Mouse (Mus musculus) CH12.LX (cell line): ENCODE data around the gene Dusp23. TPM values are rescaled to one million over a fixed set of nuclear protein-coding genes. Genes with fewer than 3 reads are reported as not detected.

Experiments used
- DNase-seq: peaks from one replicate; pipeline ENCODE4 v3.0.0-alpha.2; 2013; ENCODE audit errors: extremely low read depth
- H3K27ac ChIP-seq: 2 replicates; pipeline ENCODE4 v1.5.1; 2012; ENCODE audit warnings: low read depth, mild to moderate bottlenecking, control low read depth, moderate library complexity; ENCODE audit not compliant: insufficient read depth
- H3K27me3 ChIP-seq: replicated peaks from 2 replicates; pipeline ENCODE3; 2012; ENCODE audit warnings: inconsistent platforms
- H3K36me3 ChIP-seq, 2 experiments: replicated peaks in 1 of 2; 2 replicates each; pipeline versions ENCODE3 to v1.6.1; 2012; ENCODE audit warnings: inconsistent platforms in 1 of 2, low read length in 1 of 2, mild to moderate bottlenecking in 1 of 2, mixed read lengths in 1 of 2, moderate library complexity in 1 of 2; ENCODE audit not compliant: control insufficient read depth in 1 of 2, insufficient read depth in 1 of 2
- H3K4me1 ChIP-seq, 2 experiments: 2 replicates each; pipeline ENCODE4 v1.6.1; 2012; ENCODE audit warnings: inconsistent platforms in 1 of 2, moderate library complexity in 1 of 2; ENCODE audit not compliant: insufficient read depth in 2 of 2, control insufficient read depth in 1 of 2
- H3K4me2 ChIP-seq: 2 replicates; pipeline ENCODE4 v1.6.1; 2012; ENCODE audit warnings: low read depth, mild to moderate bottlenecking, control low read depth; ENCODE audit not compliant: poor library complexity, insufficient read depth, severe bottlenecking
- H3K4me3 ChIP-seq, 3 experiments: fragments of 150-350 bp in 1 of 3; sonication (generic) in 1 of 3; replicated peaks in 1 of 3; 2 replicates each; pipeline versions ENCODE3 to v1.5.1; 2011 to 2012; ENCODE audit warnings: low read depth in 2 of 3, low read length in 2 of 3, mild to moderate bottlenecking in 2 of 3, moderate library complexity in 2 of 3, control low read depth in 1 of 3, improper control_type of control experiment in 1 of 3, inconsistent platforms in 1 of 3, mixed read lengths in 1 of 3; ENCODE audit not compliant: poor library complexity in 1 of 3
- H3K79me2 ChIP-seq: replicated peaks from 2 replicates; pipeline ENCODE4 v1.6.1; 2012; ENCODE audit warnings: mild to moderate bottlenecking, moderate library complexity; ENCODE audit not compliant: control insufficient read depth, poor library complexity, insufficient read depth, severe bottlenecking; ENCODE audit errors: extremely low read depth
- H3K9ac ChIP-seq: 2 replicates; pipeline ENCODE4 v1.6.1; 2012; ENCODE audit warnings: low read depth, mild to moderate bottlenecking, control low read depth, moderate library complexity; ENCODE audit not compliant: insufficient read depth
- H3K9me3 ChIP-seq: replicated peaks from 2 replicates; pipeline ENCODE3; 2012; ENCODE audit warnings: low read length, inconsistent platforms, mixed read lengths
- CHD1 ChIP-seq: IDR thresholded peaks from 2 replicates; pipeline ENCODE4 v1.6.1; 2012; ENCODE audit warnings: low read depth, low read length, improper control_type of control experiment, inconsistent platforms
- CTCF ChIP-seq, 2 experiments: IDR thresholded peaks in 1 of 2; conservative IDR thresholded peaks in 1 of 2; 2 replicates each; pipeline ENCODE4 v1.5.1; 2011 to 2012; ENCODE audit warnings: low read depth in 2 of 2, low read length in 2 of 2, improper control_type of control experiment in 1 of 2, inconsistent platforms in 1 of 2, mild to moderate bottlenecking in 1 of 2, moderate library complexity in 1 of 2
- E2F4 ChIP-seq: IDR thresholded peaks from 2 replicates; pipeline ENCODE4 v1.6.1; 2011; ENCODE audit warnings: low read depth, low read length, improper control_type of control experiment; ENCODE audit not compliant: insufficient replicate concordance
- JUND ChIP-seq: conservative IDR thresholded peaks from 2 replicates; pipeline ENCODE4 v1.6.1; 2011; ENCODE audit warnings: low read depth, low read length, improper control_type of control experiment
- MEF2A ChIP-seq: IDR thresholded peaks from 2 replicates; pipeline ENCODE4 v1.6.1; 2014; ENCODE audit warnings: low read depth, mild to moderate bottlenecking, inconsistent platforms, low read length, improper control_type of control experiment, borderline replicate concordance
- NRF1 ChIP-seq: IDR thresholded peaks from 2 replicates; pipeline ENCODE4 v1.6.1; 2014; ENCODE audit warnings: low read depth, mild to moderate bottlenecking, inconsistent platforms, low read length, improper control_type of control experiment, moderate library complexity
- POLR2A ChIP-seq: IDR thresholded peaks from 2 replicates; pipeline ENCODE4 v1.6.1; 2011; ENCODE audit warnings: low read depth, mild to moderate bottlenecking, improper control_type of control experiment, low read length
- POLR2AphosphoS2 ChIP-seq: IDR thresholded peaks from 2 replicates; pipeline ENCODE4 v1.6.1; 2011; ENCODE audit warnings: low read depth, low read length, improper control_type of control experiment
- SIN3A ChIP-seq: IDR thresholded peaks from 2 replicates; pipeline ENCODE4 v1.6.1; 2012; ENCODE audit warnings: low read length, improper control_type of control experiment, inconsistent platforms
- TBP ChIP-seq: conservative IDR thresholded peaks from 2 replicates; pipeline ENCODE4 v1.6.1; 2011; ENCODE audit warnings: low read depth, low read length, improper control_type of control experiment
- USF2 ChIP-seq: conservative IDR thresholded peaks from 2 replicates; pipeline ENCODE4 v1.6.1; 2011; ENCODE audit warnings: low read depth, low read length, improper control_type of control experiment
- ZKSCAN1 ChIP-seq: IDR thresholded peaks from 2 replicates; pipeline ENCODE4 v1.6.1; 2012; ENCODE audit warnings: low read depth, inconsistent platforms, low read length, improper control_type of control experiment, borderline replicate concordance
- ZMIZ1 ChIP-seq: IDR thresholded peaks from 2 replicates; pipeline ENCODE4 v1.6.1; 2012; ENCODE audit warnings: low read depth, mild to moderate bottlenecking, inconsistent platforms, low read length, improper control_type of control experiment
- dilution Hi-C: fragments of 300-500 bp; cut with MboI; formaldehyde crosslinking; loops from 2 replicates; pipeline ENCODE4 v1.14.3; 2020; ENCODE audit warnings: low sequenced_read_pairs; ENCODE audit not compliant: extremely low pct_unique_long_range_greater_than_20kb, extremely low pct_ligation_motif_present
- in situ Hi-C: fragments of 300-500 bp; cut with MboI; formaldehyde crosslinking; loops from 3 replicates; pipeline ENCODE4 v1.14.3; 2019; ENCODE audit warnings: low sequenced_read_pairs, low pct_ligation_motif_present, low pct_unique_long_range_greater_than_20kb, mixed read lengths
- polyA plus RNA-seq: library from polyadenylated mRNA; unstranded; fragments of >175 nt; gene quantifications from 2 replicates; pipeline ENCODE4 v1.2.1, GENCODE M21; 2012; ENCODE audit warnings: low read depth; ENCODE audit not compliant: insufficient read length
- total RNA-seq, 2 experiments: library from RNA; depleted of rRNA; stranded (reverse); fragments of 300-350 nt in 1 of 2; fragments of >200 nt in 1 of 2; gene quantifications; 2 replicates each; pipeline ENCODE4 v1.2.3; 2012 to 2014

Gene Dusp23
- total and polyA plus RNA-seq, 3 experiments, result 0.30 to 1.7 (median 0.85) TPM

DNA sequence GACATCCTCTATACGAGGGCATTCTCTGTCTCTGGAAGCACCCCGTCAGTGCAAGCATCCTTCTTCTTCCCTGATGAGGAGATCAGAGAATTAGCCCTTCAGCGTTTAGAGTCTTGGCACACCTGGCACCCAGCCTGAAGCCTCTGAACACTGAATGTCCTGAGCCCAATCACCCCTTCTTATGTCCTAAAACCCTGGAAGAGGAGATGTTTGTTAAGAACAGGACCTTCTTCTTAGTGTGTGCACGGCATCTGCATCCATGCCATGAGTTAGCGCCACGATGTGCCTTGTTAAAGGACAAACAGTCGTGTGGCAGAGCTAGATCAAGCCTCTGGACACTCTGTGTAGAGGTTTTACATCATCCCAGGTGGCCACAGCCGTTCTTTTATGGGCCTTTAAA, 50.3 kb downstream of the Dusp23 start:
- Histone ChIP-seq H3K4me1 (peaks cover 0 to 10% of the 10 kb centered on the region in 2 experiments; a peak in 1 of 4 replicates), H3K27ac (no peak overlapping the region), H3K79me2 (no peaks in the 10 kb centered on the region), H3K36me3 (no peaks in the 10 kb centered on the region), H3K27me3 (no peaks in the 10 kb centered on the region), H3K4me2 (no peak overlapping the region)
- dilution Hi-C loops, result no loop called here
- TF ChIP-seq USF2, result no peak
- TF ChIP-seq TBP, result no peak
- no peak for TF ChIP-seq POLR2AphosphoS2
- TF ChIP-seq CHD1, result no peak
- no peak for TF ChIP-seq E2F4
- TF ChIP-seq NRF1, result no peak
- TF ChIP-seq SIN3A, result no peak
- TF ChIP-seq ZKSCAN1, result no peak
- no peak for TF ChIP-seq POLR2A
- no peak for TF ChIP-seq ZMIZ1
- no peak for TF ChIP-seq JUND
- TF ChIP-seq MEF2A, result no peak
- no peak for TF ChIP-seq CTCF (conservative IDR thresholded peaks at IDR 0.05 in 1 of 2, IDR thresholded peaks at IDR 0.05 in 1 of 2; ENCODE audit: low read depth in 2 of 2, low read length in 2 of 2)
- TF ChIP-seq, all 38 proteins: peak for 0
- Histone ChIP-seq H3K4me3 (no peak overlapping the region), H3K9me3 (no peaks in the 10 kb centered on the region), H3K9ac (no peak overlapping the region)
- in situ Hi-C loops, result no loop called here
- no peak for DNase-seq

Other genes starting within 250 kb of the Dusp23 start
- 17.0 and 30.9 TPM in 2 replicates for gene Slamf9, start 157.6 kb downstream of the Dusp23 start, total RNA-seq (2012; rRNA removed)
- gene Slamf9, start 157.6 kb downstream of the Dusp23 start, total RNA-seq (2014; rRNA removed), result 30.1 and 32.6 TPM in 2 replicates
- 28.3 and 30.3 TPM in 2 replicates for gene Slamf9, start 157.6 kb downstream of the Dusp23 start, polyA plus RNA-seq
- gene Igsf9, start 151.2 kb downstream of the Dusp23 start, total RNA-seq (2012; rRNA removed), result 4.5 and 6.0 TPM in 2 replicates
- gene Igsf9, start 151.2 kb downstream of the Dusp23 start, total RNA-seq (2014; rRNA removed), result 2.0 and 2.7 TPM in 2 replicates
- gene Igsf9, start 151.2 kb downstream of the Dusp23 start, polyA plus RNA-seq, result 6.5 and 7.2 TPM in 2 replicates
- 179 and 206 TPM in 2 replicates for gene Tagln2, start 132.9 kb downstream of the Dusp23 start, total RNA-seq (2012; rRNA removed)
- 145 and 172 TPM in 2 replicates for gene Tagln2, start 132.9 kb downstream of the Dusp23 start, total RNA-seq (2014; rRNA removed)
- gene Tagln2, start 132.9 kb downstream of the Dusp23 start, polyA plus RNA-seq, result 281 and 337 TPM in 2 replicates
- not detected in 2 replicates for gene Cfap45, start 112.2 kb downstream of the Dusp23 start, total RNA-seq (2012; rRNA removed)
- gene Cfap45, start 112.2 kb downstream of the Dusp23 start, total RNA-seq (2014; rRNA removed), result not detected in 2 replicates
- gene Cfap45, start 112.2 kb downstream of the Dusp23 start, polyA plus RNA-seq, result not detected in 2 replicates
- gene Vsig8, start 77.0 kb downstream of the Dusp23 start, total RNA-seq (2012; rRNA removed), result 0.13 and 0.17 TPM in 2 replicates
- not detected in 2 replicates for gene Vsig8, start 77.0 kb downstream of the Dusp23 start, total RNA-seq (2014; rRNA removed)
- 0.18 and 0.29 TPM in 2 replicates for gene Vsig8, start 77.0 kb downstream of the Dusp23 start, polyA plus RNA-seq
- gene Slamf8, start 42.4 kb downstream of the Dusp23 start, total RNA-seq (2012; rRNA removed), result 0.30 and 0.42 TPM in 2 replicates
- 1.00 and 1.1 TPM in 2 replicates for gene Slamf8, start 42.4 kb downstream of the Dusp23 start, total RNA-seq (2014; rRNA removed)
- gene Slamf8, start 42.4 kb downstream of the Dusp23 start, polyA plus RNA-seq, result 1.8 and 2.3 TPM in 2 replicates
- not detected in 2 replicates for gene Fcrl6, start 30.4 kb downstream of the Dusp23 start, total RNA-seq (2012; rRNA removed)
- gene Fcrl6, start 30.4 kb downstream of the Dusp23 start, total RNA-seq (2014; rRNA removed), result not detected in 2 replicates
- not detected in 2 replicates for gene Fcrl6, start 30.4 kb downstream of the Dusp23 start, polyA plus RNA-seq
- gene Crp, start 65.1 kb upstream of the Dusp23 start, total RNA-seq (2012; rRNA removed), result not detected in 2 replicates
- not detected in 2 replicates for gene Crp, start 65.1 kb upstream of the Dusp23 start, total RNA-seq (2014; rRNA removed)
- gene Crp, start 65.1 kb upstream of the Dusp23 start, polyA plus RNA-seq, result not detected in 2 replicates